Mouse (Mus musculus) embryonic facial prominence, embryonic 11.5 days (tissue): ENCODE data around the gene Gm28308. TPM values are rescaled to one million over a fixed set of nuclear protein-coding genes. Genes with fewer than 3 reads are reported as not detected.

Source experiments
- ATAC-seq: fragments of 200-750 bp; cut with Nextera tagmentation; replicated peaks from 2 replicates; pipeline ENCODE4 v1.8.0; 2017; ENCODE audit warnings: low read depth; ENCODE audit not compliant: insufficient number of reproducible peaks, low FRiP score, low TSS enrichment
- DNase-seq: peaks from one replicate; pipeline ENCODE4 v3.0.0-alpha.2; 2015; ENCODE audit warnings: low spot score
- H3K27ac ChIP-seq: fragments of 300-500 bp; sonication (generic); replicated peaks from 2 replicates; pipeline ENCODE4 v1.5.1; 2014; ENCODE audit warnings: mild to moderate bottlenecking, low read depth, low read length, control low read depth
- H3K27me3 ChIP-seq: fragments of 300-500 bp; sonication (generic); 2 replicates; pipeline ENCODE4 v1.6.1; 2014; ENCODE audit warnings: mild to moderate bottlenecking, low read length, moderate library complexity, mixed read lengths; ENCODE audit not compliant: control insufficient read depth, insufficient read depth
- H3K36me3 ChIP-seq: fragments of 300-500 bp; sonication (generic); replicated peaks from 2 replicates; pipeline ENCODE4 v1.6.1; 2014; ENCODE audit warnings: low read depth, mild to moderate bottlenecking, low read length, moderate library complexity, mixed read lengths; ENCODE audit not compliant: control insufficient read depth, insufficient read depth
- H3K4me1 ChIP-seq: fragments of 300-500 bp; sonication (generic); 2 replicates; pipeline ENCODE4 v1.6.1; 2014; ENCODE audit warnings: low read length, mixed read lengths; ENCODE audit not compliant: control insufficient read depth, insufficient read depth
- H3K4me2 ChIP-seq: fragments of 300-500 bp; sonication (generic); 2 replicates; pipeline ENCODE4 v1.6.1; 2014; ENCODE audit warnings: low read depth, mild to moderate bottlenecking, control low read depth, low read length, moderate library complexity
- H3K4me3 ChIP-seq: fragments of 300-500 bp; sonication (generic); 2 replicates; pipeline ENCODE4 v1.5.1; 2014; ENCODE audit warnings: low read depth, low read length, control low read depth
- H3K9ac ChIP-seq: fragments of 300-500 bp; sonication (generic); replicated peaks from 2 replicates; pipeline ENCODE4 v1.6.1; 2014; ENCODE audit warnings: mild to moderate bottlenecking, control low read depth, low read length
- H3K9me3 ChIP-seq: fragments of 300-500 bp; sonication (generic); replicated peaks from 2 replicates; pipeline ENCODE4 v1.6.1; 2016; ENCODE audit warnings: mild to moderate bottlenecking, low read length, inconsistent platforms, mixed read lengths; ENCODE audit not compliant: control insufficient read depth
- WGBS: fragments of 180-500 bp; shearing (Covaris S2); extraction: QIAGEN DNeasy Blood & Tissue Kit; methylation state at CpG from one replicate; pipeline ENCODE4 v1.1.7; 2014; 5-methylcytosine and 5-hydroxymethylcytosine counted together
- polyA plus RNA-seq: library from polyadenylated mRNA; unstranded; fragments of >200 nt; fragmentation: Nextera tagmentation; extraction: Ambion mirVana; gene quantifications from 2 replicates; pipeline ENCODE4 v1.2.1, GENCODE M21; 2014

Gene Gm28308
- polyA plus RNA-seq, 1 experiment from 2014 or later = 0.38 TPM

DNA sequence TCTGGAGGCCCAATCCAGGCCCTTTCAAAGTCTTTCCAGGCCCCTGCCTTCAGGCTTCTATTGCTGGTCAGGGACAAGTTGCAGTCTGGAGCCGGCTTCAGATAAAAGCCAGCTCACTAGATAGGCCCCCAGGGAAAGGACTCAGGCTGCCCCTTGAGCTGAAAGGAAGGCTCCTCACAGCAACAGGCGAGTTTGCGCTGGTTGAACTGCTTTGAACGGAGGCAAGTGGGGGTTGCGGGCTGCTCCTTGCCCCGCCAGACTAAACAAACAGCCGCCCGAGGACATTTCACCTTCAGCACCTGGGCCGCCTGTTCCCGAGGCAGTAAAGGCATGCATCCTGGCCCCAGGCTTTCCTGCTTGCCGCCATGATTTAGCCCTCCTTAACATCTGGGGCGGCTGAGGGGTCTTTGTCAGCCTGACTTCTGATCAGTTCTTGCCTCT is 30.6 kb upstream of the Gm28308 start:
- H3K4me1 ChIP-seq = 0 out of 2 replicates have a peak, but pooled peaks cover 3% of the 10 kb centered on the region
- H3K9me3 ChIP-seq = no peaks in the 10 kb centered on the region
- peaks cover 88% of the 10 kb centered on the region for H3K27me3 ChIP-seq
- no peak for DNase-seq
- no peak overlapping the region for H3K4me3 ChIP-seq
- no peak overlapping the region for H3K4me2 ChIP-seq
- H3K9ac ChIP-seq = no peak overlapping the region
- WGBS = 0% methylated on average over 12 of the region's 12 CpGs
- no peaks in the 10 kb centered on the region for H3K36me3 ChIP-seq
- no peak overlapping the region for H3K27ac ChIP-seq
- no peak for ATAC-seq

DNA sequence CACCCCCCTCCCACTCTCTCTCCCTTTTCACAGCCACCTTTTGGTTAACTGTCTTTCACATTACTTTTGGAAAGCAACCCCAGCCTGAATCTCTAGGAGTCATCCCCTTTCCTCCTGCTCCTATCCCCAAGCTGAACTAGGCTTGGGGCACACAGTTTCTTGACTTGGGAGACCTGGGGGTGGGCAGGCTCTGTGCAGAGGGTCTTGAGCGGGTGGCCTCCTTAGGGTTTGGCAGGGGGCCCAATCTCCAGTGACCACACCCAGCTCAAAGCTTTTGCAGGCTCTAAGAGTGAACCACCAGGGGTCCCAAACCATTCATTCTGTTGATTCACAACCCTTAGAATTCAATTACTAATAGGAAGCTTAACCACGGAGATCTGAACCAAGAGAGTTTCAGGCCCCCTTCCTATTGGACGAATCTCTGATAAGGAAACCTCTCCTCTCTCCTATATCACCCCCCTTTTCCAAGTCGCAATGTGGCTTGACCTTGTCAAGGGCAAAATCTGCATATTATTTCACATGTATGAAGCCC is 29.7 kb upstream of the Gm28308 start:
- Histone ChIP-seq H3K4me3 (no peak overlapping the region), H3K9ac (no peak overlapping the region), H3K36me3 (no peaks in the 10 kb centered on the region), H3K9me3 (no peaks in the 10 kb centered on the region), H3K27me3 (peaks cover 87% of the 10 kb centered on the region), H3K4me2 (no peak overlapping the region), H3K4me1 (0 out of 2 replicates have a peak, but pooled peaks cover 3% of the 10 kb centered on the region), H3K27ac (no peak overlapping the region)
- 2% methylated on average over 4 of the region's 4 CpGs for WGBS
- DNase-seq (no peak), ATAC-seq (no peak)

DNA sequence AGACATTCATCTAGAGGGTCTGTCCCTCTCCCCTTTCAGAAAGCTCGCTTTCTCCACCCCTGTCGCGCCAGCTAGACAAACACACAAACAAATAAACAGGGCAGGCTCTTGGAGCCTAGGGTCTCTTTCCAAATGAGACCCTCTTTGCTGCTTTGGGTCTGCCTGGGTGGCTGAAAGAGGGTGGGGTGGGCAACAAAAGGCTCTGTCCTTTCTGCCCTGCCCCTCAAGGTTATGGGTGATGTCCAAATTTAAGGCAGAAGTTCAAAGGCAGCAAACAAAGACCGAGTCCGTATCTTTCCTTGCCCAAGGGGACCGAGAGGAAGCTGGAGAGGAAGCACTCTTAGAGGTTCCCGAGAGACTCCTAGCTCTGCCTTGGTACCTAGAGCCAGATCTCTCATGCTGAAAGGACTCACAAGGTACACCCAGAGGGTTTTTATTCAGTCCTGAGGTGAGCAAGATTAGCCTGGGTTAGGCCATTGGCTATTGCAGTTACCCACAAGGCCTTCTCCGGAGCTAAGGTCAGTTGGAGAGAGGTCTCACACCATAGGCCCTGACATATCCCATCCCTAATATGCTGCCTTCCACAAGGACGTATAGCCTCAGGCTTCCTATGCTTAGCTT is 28.0 kb upstream of the Gm28308 start:
- Histone ChIP-seq H3K27me3 (peaks cover 91% of the 10 kb centered on the region), H3K4me2 (no peak overlapping the region), H3K9me3 (no peaks in the 10 kb centered on the region), H3K27ac (no peak overlapping the region), H3K4me3 (no peak overlapping the region), H3K4me1 (0 out of 2 replicates have a peak, but pooled peaks cover 3% of the 10 kb centered on the region), H3K9ac (no peak overlapping the region), H3K36me3 (no peaks in the 10 kb centered on the region)
- ATAC-seq (no peak), DNase-seq (no peak)
- WGBS = 3% methylated on average over 9 of the region's 9 CpGs

DNA sequence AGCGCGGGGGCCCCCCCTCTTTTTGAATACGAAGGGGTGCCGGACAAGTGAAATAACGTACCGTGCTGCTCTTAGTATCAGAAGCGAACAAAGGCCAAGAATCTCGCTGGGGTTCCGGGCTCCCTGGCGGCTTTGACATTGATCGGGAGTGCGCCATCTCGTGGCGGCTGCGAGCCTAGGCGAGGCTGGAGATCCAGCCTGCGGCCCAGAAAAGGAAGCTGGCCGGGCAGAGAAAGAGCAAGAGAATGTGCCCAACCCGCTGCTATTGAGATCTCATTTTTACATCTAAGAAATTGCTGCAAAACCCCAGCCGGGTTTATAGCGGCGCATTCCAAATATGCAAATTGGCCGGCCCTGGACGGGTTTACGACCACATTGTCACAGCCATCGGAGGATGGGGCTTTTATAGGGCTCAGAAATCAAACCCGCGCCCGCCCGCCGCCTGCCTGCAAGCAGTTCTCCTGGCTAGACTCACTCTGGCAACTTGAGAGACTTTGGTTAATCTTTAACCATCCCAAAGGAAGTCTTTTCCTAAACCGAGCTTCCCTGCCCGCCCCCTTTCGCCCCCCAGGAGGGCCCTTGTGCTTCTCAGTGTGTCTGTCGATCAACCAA is 27.4 kb upstream of the Gm28308 start, which contains the start of gene Hoxa10:
Gene Hoxa10 (minus strand): TSS at position 466 of the 612 bp plus-strand sequence.
- Histone ChIP-seq H3K4me1 (0 out of 2 replicates have a peak, but pooled peaks cover 3% of the 10 kb centered on the region), H3K4me2 (no peak within 1 kb of the TSS), H3K27ac (no peak within 1 kb of the TSS), H3K9me3 (no peaks in the 10 kb centered on the region), H3K36me3 (no peaks in the 10 kb centered on the region), H3K4me3 (no peak within 1 kb of the TSS), H3K9ac (no peak within 1 kb of the TSS), H3K27me3 (peaks cover 91% of the 10 kb centered on the region)
- 1% methylated on average over 35 of the region's 35 CpGs for WGBS
- DNase-seq (peak; percentile 93), ATAC-seq (no peak)

DNA sequence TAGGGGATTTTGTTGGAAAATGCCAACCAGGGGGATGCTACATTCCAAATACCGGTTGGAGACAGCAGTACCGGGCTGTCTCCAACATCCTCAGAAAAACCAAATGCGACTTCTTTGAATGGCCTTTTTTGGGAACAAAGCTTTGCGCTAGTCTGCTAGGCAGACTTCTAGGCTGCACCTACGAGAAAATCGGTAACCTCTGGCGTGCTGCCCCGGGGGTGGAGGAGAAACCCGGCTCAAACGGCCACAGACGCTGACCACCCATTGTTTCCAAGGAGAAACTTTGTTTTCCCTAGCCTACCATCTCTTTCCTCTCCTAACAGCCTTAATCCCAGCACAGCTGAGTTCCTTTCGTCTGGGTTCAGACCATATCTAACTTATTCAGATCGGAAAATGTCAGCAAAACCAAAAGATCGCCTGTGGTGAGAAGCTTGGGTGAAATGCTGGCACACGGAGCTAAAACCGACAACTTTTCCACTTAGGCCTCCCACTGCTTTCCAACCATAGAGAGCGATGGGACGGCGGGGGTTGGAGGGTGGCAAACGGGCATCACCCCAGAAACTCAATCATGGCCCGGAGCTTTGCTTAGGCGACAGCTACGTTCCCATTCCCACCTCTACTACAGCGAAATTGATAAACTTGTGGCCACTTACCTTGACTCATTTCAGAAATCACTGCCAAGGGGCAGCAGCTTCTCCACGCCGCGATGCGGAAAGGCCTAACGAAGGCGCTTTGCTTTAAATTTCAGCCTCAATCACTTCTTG is 26.7 kb upstream of the Gm28308 start:
- 1% methylated on average over 30 of the region's 30 CpGs for WGBS
- ATAC-seq = no peak
- Histone ChIP-seq H3K27me3 (peaks cover 91% of the 10 kb centered on the region), H3K4me1 (0 out of 2 replicates have a peak, but pooled peaks cover 3% of the 10 kb centered on the region), H3K27ac (no peak overlapping the region), H3K9ac (no peak overlapping the region), H3K4me3 (no peak overlapping the region), H3K4me2 (no peak overlapping the region), H3K9me3 (no peaks in the 10 kb centered on the region), H3K36me3 (no peaks in the 10 kb centered on the region)
- no peak for DNase-seq

DNA sequence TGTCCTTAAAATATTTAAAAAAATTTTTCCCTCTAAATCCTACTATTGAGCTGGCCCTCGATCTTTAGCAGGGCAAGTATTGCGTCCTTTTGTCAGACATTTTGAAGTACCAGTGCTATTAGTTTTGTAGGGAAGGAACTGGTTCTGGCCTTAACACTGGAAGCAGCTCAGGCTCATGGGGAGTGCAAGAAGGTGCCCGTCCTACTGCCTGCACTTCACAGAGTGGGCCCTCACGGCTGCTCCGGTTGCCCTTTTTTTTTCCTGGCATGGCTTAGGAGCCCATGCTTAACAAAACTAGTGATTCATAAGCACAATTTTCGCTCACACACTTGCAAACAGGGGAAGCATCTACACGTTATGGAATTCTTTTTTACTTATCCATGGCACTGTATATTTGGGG is 25.8 kb upstream of the Gm28308 start:
- no peaks in the 10 kb centered on the region for H3K36me3 ChIP-seq
- H3K4me2 ChIP-seq = no peak overlapping the region
- H3K4me3 ChIP-seq = no peak overlapping the region
- WGBS = 3% methylated on average over 7 of the region's 7 CpGs
- no peaks in the 10 kb centered on the region for H3K9me3 ChIP-seq
- H3K4me1 ChIP-seq = 0 out of 2 replicates have a peak, but pooled peaks cover 3% of the 10 kb centered on the region
- ATAC-seq (no peak), DNase-seq (no peak)
- no peak overlapping the region for H3K27ac ChIP-seq
- H3K27me3 ChIP-seq = peaks cover 93% of the 10 kb centered on the region
- H3K9ac ChIP-seq = no peak overlapping the region

DNA sequence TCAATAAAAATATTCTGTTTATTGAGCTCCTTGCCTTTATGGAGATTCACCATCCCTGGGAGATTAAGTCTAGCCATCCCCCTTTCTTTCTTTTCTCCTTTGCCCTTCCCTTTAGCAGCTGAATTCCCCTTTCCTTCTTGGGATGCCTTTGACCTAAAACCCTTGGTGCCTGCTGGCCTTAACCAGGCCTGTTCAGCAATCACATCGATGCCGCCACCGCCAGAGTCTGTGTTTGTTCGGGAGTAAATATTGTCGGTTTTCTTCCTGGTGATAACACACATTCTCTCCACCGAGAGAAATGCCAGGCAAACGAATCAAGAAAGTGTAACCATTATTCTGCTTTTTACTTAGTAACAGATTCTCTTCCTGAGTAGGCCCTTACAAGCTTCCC is 25.0 kb upstream of the Gm28308 start:
- Histone ChIP-seq H3K4me2 (no peak overlapping the region), H3K9ac (no peak overlapping the region), H3K27me3 (peaks cover 93% of the 10 kb centered on the region), H3K27ac (no peak overlapping the region), H3K4me3 (no peak overlapping the region), H3K4me1 (0 out of 2 replicates have a peak, but pooled peaks cover 3% of the 10 kb centered on the region), H3K9me3 (no peaks in the 10 kb centered on the region), H3K36me3 (no peaks in the 10 kb centered on the region)
- DNase-seq (no peak), ATAC-seq (no peak)
- 2% methylated on average over 7 of the region's 7 CpGs for WGBS
